Mouse (Mus musculus): Measurements from ENCODE around the gene Nol12. TPM values are rescaled to one million over a fixed set of nuclear protein-coding genes. Genes with fewer than 3 reads are reported as not detected.

The Nol12 gene
- polyA plus RNA-seq, 1 experiment from 2014 or later, result 59.2 TPM

DNA sequence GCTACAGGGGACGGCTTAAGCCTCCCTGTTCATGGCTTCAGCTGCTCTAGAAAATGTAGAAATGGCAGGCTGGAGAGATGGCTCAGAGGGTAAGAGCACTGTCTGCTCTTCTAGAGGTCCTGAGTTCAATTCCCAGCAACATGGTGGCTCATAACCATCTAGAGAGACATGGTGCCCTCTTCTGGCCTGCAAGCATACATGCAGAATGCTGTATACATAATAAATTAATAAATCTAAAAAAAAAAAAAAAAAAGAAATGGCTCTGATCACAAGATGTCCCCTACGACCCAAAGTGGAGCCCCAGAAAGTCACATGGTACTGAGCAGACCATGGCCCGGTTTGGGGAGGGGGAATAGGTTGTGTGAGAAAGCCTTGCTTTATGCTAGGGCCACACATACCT lies 20.9 kb downstream of the Nol12 start:
- DNase-seq (ENCODE audit: low spot score) (no peak), ATAC-seq (ENCODE audit: low FRiP score) (no peak)
- H3K27me3 ChIP-seq (ENCODE audit: control insufficient read depth, insufficient read depth, low read length), result no peaks in the 10 kb centered on the region
- 0 out of 2 replicates have a peak, but pooled peaks cover 2% of the 10 kb centered on the region for H3K4me1 ChIP-seq (replicated peaks; ENCODE audit: control insufficient read depth, insufficient read depth, low read length)
- peaks cover 58% of the 10 kb centered on the region for H3K36me3 ChIP-seq (replicated peaks; ENCODE audit: control insufficient read depth, insufficient read depth)
- no peak overlapping the region for H3K9ac ChIP-seq
- no peak overlapping the region for H3K4me3 ChIP-seq (replicated peaks; ENCODE audit: low read length)
- 82% methylated on average over 3 of the region's 3 CpGs for WGBS
- H3K9me3 ChIP-seq (ENCODE audit: control insufficient read depth, low read length), result no peaks in the 10 kb centered on the region
- H3K27ac ChIP-seq, result no peak overlapping the region
- no peak overlapping the region for H3K4me2 ChIP-seq (replicated peaks)

DNA sequence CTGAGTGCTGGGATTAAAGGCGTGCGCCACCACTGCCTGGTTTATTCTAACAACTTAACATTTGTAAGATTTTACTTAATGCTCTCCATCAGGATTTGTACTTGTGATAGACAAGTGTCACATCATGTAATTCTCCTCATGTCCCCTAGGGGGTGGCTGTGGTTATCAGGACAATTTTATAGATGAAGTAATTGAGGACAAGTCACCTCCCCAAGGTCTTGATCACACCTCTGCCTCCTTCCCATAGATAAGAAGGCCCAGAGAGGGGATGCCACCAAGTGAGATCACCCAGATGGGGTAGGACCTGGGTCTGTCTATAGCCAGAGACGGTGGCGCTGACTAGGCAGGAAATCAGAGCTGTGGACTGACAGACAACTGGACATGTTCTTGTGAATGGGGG lies 21.6 kb downstream of the Nol12 start:
- ATAC-seq (ENCODE audit: low FRiP score) (no peak), DNase-seq (ENCODE audit: low spot score) (no peak)
- Histone ChIP-seq H3K4me1 (replicated peaks; ENCODE audit: control insufficient read depth, insufficient read depth, low read length) (no peaks in the 10 kb centered on the region), H3K9me3 (ENCODE audit: control insufficient read depth, low read length) (no peaks in the 10 kb centered on the region), H3K4me2 (replicated peaks) (no peak overlapping the region), H3K27ac (no peak overlapping the region), H3K27me3 (ENCODE audit: control insufficient read depth, insufficient read depth, low read length) (no peaks in the 10 kb centered on the region), H3K36me3 (replicated peaks; ENCODE audit: control insufficient read depth, insufficient read depth) (peaks cover 59% of the 10 kb centered on the region), H3K9ac (no peak overlapping the region), H3K4me3 (replicated peaks; ENCODE audit: low read length) (no peak overlapping the region)
- 94% methylated on average over 4 of the region's 4 CpGs for WGBS

DNA sequence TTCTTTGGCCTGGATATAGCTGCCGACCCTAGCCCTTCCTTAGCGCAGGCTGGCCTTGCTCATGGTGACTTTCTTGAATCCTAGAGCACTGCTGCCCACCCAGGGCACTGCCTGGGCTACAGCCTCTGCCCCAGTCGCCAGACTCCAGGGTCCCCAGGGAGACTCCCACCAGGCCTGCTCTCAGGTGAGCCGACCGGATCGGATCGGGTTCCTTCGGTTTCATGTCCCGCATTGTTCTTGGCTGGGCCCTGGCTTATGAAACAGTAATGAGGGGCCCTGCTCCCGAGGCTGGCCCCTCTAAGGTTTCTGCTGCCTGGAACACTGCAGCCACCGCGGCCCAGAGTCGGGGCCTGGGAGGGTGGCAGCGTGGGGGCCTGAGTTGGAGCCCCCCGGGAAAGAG lies 22.3 kb downstream of the Nol12 start:
- Histone ChIP-seq H3K27ac (no peak overlapping the region), H3K9ac (no peak overlapping the region), H3K27me3 (ENCODE audit: control insufficient read depth, insufficient read depth, low read length) (no peaks in the 10 kb centered on the region), H3K36me3 (replicated peaks; ENCODE audit: control insufficient read depth, insufficient read depth) (peaks cover 59% of the 10 kb centered on the region), H3K4me3 (replicated peaks; ENCODE audit: low read length) (no peak overlapping the region), H3K9me3 (ENCODE audit: control insufficient read depth, low read length) (no peaks in the 10 kb centered on the region), H3K4me2 (replicated peaks) (no peak overlapping the region), H3K4me1 (replicated peaks; ENCODE audit: control insufficient read depth, insufficient read depth, low read length) (no peaks in the 10 kb centered on the region)
- DNase-seq (ENCODE audit: low spot score) (no peak), ATAC-seq (ENCODE audit: low FRiP score) (no peak)
- WGBS, result 84% methylated on average over 15 of the region's 15 CpGs

DNA sequence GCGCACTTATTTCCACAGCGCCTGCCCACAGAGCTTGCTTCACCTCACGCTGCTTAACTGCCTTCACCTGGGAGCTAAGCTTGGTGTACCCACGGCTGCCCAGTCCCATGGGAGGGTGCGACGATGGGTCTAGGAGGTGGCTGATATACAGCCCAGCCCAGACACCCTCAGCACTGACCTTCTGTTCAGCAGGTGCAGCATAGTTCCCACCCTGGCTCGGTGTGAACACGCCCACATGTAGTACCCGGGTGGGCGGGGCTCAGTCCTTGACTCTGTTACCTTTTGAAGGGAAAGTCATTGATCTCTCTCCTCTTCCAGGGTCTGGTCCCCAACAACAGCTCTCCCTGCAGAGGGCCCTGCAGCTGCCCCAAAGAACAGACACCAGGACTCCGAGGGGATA lies 24.8 kb downstream of the Nol12 start:
- no peak for DNase-seq (ENCODE audit: low spot score)
- Histone ChIP-seq H3K36me3 (replicated peaks; ENCODE audit: control insufficient read depth, insufficient read depth) (peaks cover 57% of the 10 kb centered on the region), H3K4me1 (replicated peaks; ENCODE audit: control insufficient read depth, insufficient read depth, low read length) (no peaks in the 10 kb centered on the region), H3K4me2 (replicated peaks) (no peak overlapping the region), H3K27me3 (ENCODE audit: control insufficient read depth, insufficient read depth, low read length) (no peaks in the 10 kb centered on the region), H3K27ac (no peak overlapping the region), H3K4me3 (replicated peaks; ENCODE audit: low read length) (no peak overlapping the region), H3K9me3 (ENCODE audit: control insufficient read depth, low read length) (no peaks in the 10 kb centered on the region), H3K9ac (no peak overlapping the region)
- 92% methylated on average over 11 of the region's 11 CpGs for WGBS
- ATAC-seq (ENCODE audit: low FRiP score), result no peak

DNA sequence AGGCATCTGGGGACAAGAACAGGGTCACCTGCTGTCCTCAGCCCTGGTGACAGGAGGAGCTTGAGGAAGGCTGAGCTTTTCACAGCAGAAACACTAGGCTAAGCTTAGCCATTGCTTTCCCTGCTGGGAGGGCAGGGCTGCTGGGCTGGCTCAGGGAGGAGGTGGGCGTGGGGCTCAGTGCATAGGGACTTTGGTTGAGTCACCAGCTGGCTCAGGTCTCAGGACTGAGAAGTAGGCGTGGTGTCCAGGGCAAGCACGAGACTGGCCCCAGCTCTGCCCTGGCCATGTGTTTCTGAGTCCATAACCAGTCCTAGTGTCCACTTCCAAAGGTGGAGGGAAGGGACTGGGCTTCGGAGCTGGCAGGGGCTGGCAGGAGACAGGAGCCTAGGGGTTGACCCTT lies 25.4 kb downstream of the Nol12 start:
- Histone ChIP-seq H3K9ac (no peak overlapping the region), H3K4me2 (replicated peaks) (no peak overlapping the region)
- WGBS, result 79% methylated on average over 4 of the region's 4 CpGs

DNA sequence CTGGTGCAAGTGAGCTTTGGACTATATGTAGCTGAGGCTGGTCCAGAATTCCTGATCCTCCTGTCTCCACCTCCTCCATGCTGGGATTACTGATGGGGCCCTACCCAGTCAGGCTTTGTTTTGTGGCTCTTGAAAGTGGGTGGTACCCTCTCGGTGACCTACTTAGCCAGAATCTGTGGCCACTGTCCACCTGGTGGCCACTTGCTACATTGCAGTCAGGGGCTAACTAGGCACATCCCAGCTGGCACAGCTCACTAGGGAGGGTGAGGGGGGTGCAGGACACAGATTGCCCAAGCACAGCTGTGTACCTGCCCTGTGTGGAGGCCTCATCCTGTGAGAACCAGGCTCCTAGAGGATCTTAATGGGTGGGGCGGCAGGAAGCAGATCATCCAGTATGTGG lies 28.2 kb downstream of the Nol12 start:
- Histone ChIP-seq H3K27ac (no peak overlapping the region), H3K27me3 (ENCODE audit: control insufficient read depth, insufficient read depth, low read length) (no peaks in the 10 kb centered on the region), H3K9ac (no peak overlapping the region), H3K4me3 (replicated peaks; ENCODE audit: low read length) (no peak overlapping the region), H3K4me1 (replicated peaks; ENCODE audit: control insufficient read depth, insufficient read depth, low read length) (no peaks in the 10 kb centered on the region), H3K36me3 (replicated peaks; ENCODE audit: control insufficient read depth, insufficient read depth) (peaks cover 71% of the 10 kb centered on the region), H3K9me3 (ENCODE audit: control insufficient read depth, low read length) (no peaks in the 10 kb centered on the region), H3K4me2 (replicated peaks) (no peak overlapping the region)
- DNase-seq (ENCODE audit: low spot score) (peak; percentile 72), ATAC-seq (ENCODE audit: low FRiP score) (peak; percentile 46; the same call in 1 of the 2 replicates)
- 5% methylated on average over 1 of the region's 2 CpGs for WGBS

More for the DNA sequence above, 25.4 kb downstream of the Nol12 start:
- H3K9me3 ChIP-seq (ENCODE audit: control insufficient read depth, low read length), result no peaks in the 10 kb centered on the region
- DNase-seq (ENCODE audit: low spot score), result no peak
- peaks cover 59% of the 10 kb centered on the region for H3K36me3 ChIP-seq (replicated peaks; ENCODE audit: control insufficient read depth, insufficient read depth)
- no peak overlapping the region for H3K4me3 ChIP-seq (replicated peaks; ENCODE audit: low read length)
- no peaks in the 10 kb centered on the region for H3K27me3 ChIP-seq (ENCODE audit: control insufficient read depth, insufficient read depth, low read length)
- ATAC-seq (ENCODE audit: low FRiP score), result no peak
- H3K4me1 ChIP-seq (replicated peaks; ENCODE audit: control insufficient read depth, insufficient read depth, low read length), result no peaks in the 10 kb centered on the region
- H3K27ac ChIP-seq, result no peak overlapping the region

DNA sequence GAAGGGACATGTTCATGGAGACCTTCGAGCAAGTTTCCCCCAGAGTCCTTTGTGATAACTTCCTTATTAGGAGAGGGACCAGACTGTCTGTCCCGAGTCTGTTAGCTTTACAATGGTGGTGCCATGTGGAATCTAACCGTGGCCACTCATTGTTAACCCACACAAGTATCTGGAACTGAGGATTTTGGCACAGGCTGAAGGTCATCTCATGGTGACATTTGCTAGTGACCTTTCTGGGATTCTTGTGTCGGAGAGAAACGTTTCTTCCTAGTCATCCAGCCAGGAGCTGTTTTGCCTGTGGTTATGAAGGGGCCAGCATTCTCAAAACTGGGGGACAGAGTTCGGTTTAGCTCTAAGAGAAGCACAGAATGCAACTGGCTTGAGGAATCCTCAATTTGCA lies 36.9 kb downstream of the Nol12 start:
- Histone ChIP-seq H3K4me2 (replicated peaks) (no peak overlapping the region), H3K27me3 (ENCODE audit: control insufficient read depth, insufficient read depth, low read length) (no peaks in the 10 kb centered on the region), H3K4me1 (replicated peaks; ENCODE audit: control insufficient read depth, insufficient read depth, low read length) (no peaks in the 10 kb centered on the region), H3K36me3 (replicated peaks; ENCODE audit: control insufficient read depth, insufficient read depth) (peaks cover 52% of the 10 kb centered on the region), H3K27ac (no peak overlapping the region), H3K9ac (no peak overlapping the region), H3K9me3 (ENCODE audit: control insufficient read depth, low read length) (no peaks in the 10 kb centered on the region), H3K4me3 (replicated peaks; ENCODE audit: low read length) (no peak overlapping the region)
- ATAC-seq (ENCODE audit: low FRiP score), result no peak
- DNase-seq (ENCODE audit: low spot score), result no peak
- WGBS, result 74% methylated on average over 6 of the region's 6 CpGs

DNA sequence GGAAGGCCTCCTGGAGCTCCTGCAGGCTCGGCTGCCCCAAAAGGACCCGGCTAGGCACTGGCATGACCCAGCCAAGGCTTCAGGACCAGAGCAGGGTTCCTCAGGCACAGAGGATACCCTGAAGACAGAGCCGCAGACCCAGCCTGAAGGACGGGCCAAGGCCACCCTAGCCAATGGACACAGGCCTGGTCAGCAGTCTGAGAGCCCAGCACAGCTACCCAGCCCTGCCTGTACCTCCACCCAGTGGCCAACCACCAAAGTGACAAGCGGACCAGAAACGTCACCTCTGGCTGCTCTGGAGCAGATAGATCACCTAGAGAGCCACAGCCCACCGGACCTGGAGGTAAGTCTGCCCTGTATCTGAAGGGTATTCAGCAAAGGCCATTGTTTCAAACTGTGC lies 39.2 kb downstream of the Nol12 start:
- Histone ChIP-seq H3K9me3 (ENCODE audit: control insufficient read depth, low read length) (no peaks in the 10 kb centered on the region), H3K4me3 (replicated peaks; ENCODE audit: low read length) (no peak overlapping the region), H3K27me3 (ENCODE audit: control insufficient read depth, insufficient read depth, low read length) (no peaks in the 10 kb centered on the region), H3K4me2 (replicated peaks) (no peak overlapping the region), H3K9ac (no peak overlapping the region), H3K36me3 (replicated peaks; ENCODE audit: control insufficient read depth, insufficient read depth) (peaks cover 28% of the 10 kb centered on the region), H3K27ac (no peak overlapping the region), H3K4me1 (replicated peaks; ENCODE audit: control insufficient read depth, insufficient read depth, low read length) (peaks cover 4% of the 10 kb centered on the region; the same call in 1 of the 2 replicates)
- DNase-seq (ENCODE audit: low spot score) (no peak), ATAC-seq (ENCODE audit: low FRiP score) (no peak)
- WGBS, result 78% methylated on average over 7 of the region's 7 CpGs

DNA sequence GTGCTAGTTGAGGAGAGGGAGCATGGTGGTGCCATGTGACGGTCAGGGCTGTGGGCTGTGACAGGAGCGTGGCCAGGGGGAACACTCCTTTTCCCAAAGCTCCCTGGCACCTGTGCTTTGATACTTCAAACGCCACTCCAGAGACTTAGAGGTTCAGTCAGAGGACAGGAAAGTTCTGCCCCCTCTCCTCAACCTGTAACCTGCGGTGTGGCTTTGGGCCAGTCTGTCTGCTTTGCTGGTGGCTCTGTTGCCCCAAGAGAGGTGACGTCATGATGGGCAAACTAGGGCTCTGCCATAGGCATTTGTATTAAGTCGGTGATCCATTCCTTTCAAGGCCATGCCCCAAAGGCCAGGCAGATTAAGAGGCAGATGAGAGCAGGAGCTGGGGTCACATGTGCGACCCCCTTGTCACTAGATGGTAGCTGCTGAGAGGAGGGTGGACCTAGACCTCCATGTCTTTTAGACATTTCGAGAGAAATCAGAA lies 43.0 kb downstream of the Nol12 start:
- WGBS, result 87% methylated on average over 8 of the region's 8 CpGs
- Histone ChIP-seq H3K4me1 (replicated peaks; ENCODE audit: control insufficient read depth, insufficient read depth, low read length) (peaks cover 10% of the 10 kb centered on the region), H3K4me3 (replicated peaks; ENCODE audit: low read length) (no peak overlapping the region), H3K36me3 (replicated peaks; ENCODE audit: control insufficient read depth, insufficient read depth) (peaks cover 28% of the 10 kb centered on the region), H3K9ac (no peak overlapping the region), H3K27ac (no peak overlapping the region), H3K27me3 (ENCODE audit: control insufficient read depth, insufficient read depth, low read length) (no peaks in the 10 kb centered on the region), H3K9me3 (ENCODE audit: control insufficient read depth, low read length) (no peaks in the 10 kb centered on the region), H3K4me2 (replicated peaks) (no peak overlapping the region)
- DNase-seq (ENCODE audit: low spot score), result no peak
- no peak for ATAC-seq (ENCODE audit: low FRiP score)

DNA sequence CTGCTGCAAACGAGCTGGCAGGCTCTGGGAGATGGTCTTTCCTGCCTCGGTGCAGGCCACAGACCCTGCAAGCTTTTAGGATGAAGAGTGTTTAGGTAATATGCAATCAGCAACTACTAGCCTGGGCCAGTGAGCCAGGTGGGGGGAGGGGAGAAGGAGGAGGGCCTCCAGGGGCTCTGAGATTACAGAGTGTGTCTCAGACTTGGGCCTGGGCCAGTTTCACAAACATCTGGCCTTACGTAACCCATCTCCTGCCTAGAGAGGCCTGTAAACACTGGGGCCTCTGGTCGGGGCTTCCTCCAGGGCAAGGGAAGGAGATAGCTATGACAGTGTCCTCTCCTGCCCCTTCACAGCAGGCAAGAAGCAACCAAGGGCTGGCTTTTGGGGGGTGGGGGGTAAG lies 44.1 kb downstream of the Nol12 start:
- DNase-seq (ENCODE audit: low spot score), result no peak
- no peak overlapping the region for H3K4me2 ChIP-seq (replicated peaks)

More for the DNA sequence above, 44.1 kb downstream of the Nol12 start:
- Histone ChIP-seq H3K4me3 (replicated peaks; ENCODE audit: low read length) (no peak overlapping the region), H3K4me1 (replicated peaks; ENCODE audit: control insufficient read depth, insufficient read depth, low read length) (peaks cover 18% of the 10 kb centered on the region), H3K9ac (no peak overlapping the region), H3K27me3 (ENCODE audit: control insufficient read depth, insufficient read depth, low read length) (no peaks in the 10 kb centered on the region), H3K36me3 (replicated peaks; ENCODE audit: control insufficient read depth, insufficient read depth) (peaks cover 19% of the 10 kb centered on the region), H3K27ac (no peak overlapping the region), H3K9me3 (ENCODE audit: control insufficient read depth, low read length) (no peaks in the 10 kb centered on the region)
- WGBS, result 40% methylated on average over 4 of the region's 4 CpGs
- no peak for ATAC-seq (ENCODE audit: low FRiP score)

Measured in hindbrain, embryonic 14.5 days (tissue).